ENCODE assay signal across 9 mouse cellular contexts in the genomic region with DNA sequence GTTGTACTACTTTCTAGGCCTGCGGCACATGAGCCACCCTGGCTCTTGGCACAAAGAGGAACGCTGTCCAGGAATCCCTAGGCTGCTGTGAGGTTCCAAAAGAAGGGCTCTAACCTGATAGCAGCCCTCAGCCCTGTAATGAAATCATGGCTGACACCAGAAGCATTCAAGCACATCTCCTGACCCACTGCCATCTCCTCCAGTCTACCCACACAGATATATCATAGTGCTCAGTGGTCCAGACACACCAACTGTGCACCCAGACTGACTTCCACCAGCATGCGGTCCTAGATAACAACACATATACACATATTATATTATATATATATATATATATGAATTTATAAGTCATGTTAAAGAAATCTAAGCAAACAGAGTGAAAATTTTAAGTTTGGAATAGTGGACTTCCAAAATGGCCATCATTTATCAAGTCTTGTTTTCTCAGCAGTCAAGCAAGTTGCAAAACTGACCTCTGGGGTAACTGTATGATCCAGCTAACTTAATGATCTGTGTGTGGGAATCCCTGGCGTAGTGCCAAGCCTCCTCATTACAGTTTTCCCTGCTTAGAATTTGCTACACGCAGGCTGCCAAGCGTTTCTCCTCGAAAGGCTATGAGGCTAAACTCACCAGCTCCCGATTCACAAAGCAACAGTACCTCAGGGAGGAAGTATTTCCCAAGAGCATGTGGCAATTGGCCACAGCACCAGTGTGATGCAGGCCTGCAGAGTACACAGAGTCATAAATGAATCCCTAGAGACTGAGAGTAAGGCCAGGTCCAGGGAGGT.
DNase-seq lines count a peak whose midpoint lies in the region; ATAC-seq and TF ChIP-seq lines count a peak whose summit lies in the region.
"Had no signal": no experiment of that assay in that cellular context is flagged by ENCODE, and none has a peak within 500 bp of the region (broad histone marks: within the 10 kb centered on the region; RNA-seq: fewer than 3 reads in every experiment).

No protein-coding gene starts in this region.

- H3K9me3 ChIP-seq in midbrain, embryonic 14.5 days (ENCODE audit: control insufficient read depth, low read length), result no peaks in the 10 kb centered on the region
- H3K9me3 ChIP-seq in midbrain, embryonic 11.5 days (ENCODE audit: control insufficient read depth, low read length), result no peaks in the 10 kb centered on the region
- H3K9me3 ChIP-seq in hindbrain, postnatal 0 days (ENCODE audit: low read length), result no peaks in the 10 kb centered on the region
- H3K9me3 ChIP-seq: heart, embryonic 15.5 days had no signal

- H3K4me1 ChIP-seq in midbrain, embryonic 14.5 days (ENCODE audit: control insufficient read depth, insufficient read depth, low read length), result 0 out of 2 replicates have a peak, but pooled peaks cover under 1% of the 10 kb centered on the region
- H3K4me1 ChIP-seq in midbrain, embryonic 11.5 days (ENCODE audit: control insufficient read depth, insufficient read depth, low read length), result no peaks in the 10 kb centered on the region
- 0 out of 2 replicates have a peak, but pooled peaks cover 4% of the 10 kb centered on the region for H3K4me1 ChIP-seq in hindbrain, postnatal 0 days (ENCODE audit: insufficient read depth, low read length)

- no peak for ATAC-seq in midbrain, embryonic 14.5 days (ENCODE audit: low FRiP score, low TSS enrichment)
- ATAC-seq in midbrain, embryonic 11.5 days (ENCODE audit: low FRiP score), result no peak
- no peak for ATAC-seq in hindbrain, postnatal 0 days

- H3K4me3 ChIP-seq in midbrain, embryonic 14.5 days (replicated peaks; ENCODE audit: low read depth, low read length), result no peak overlapping the region
- H3K4me3 ChIP-seq in midbrain, embryonic 11.5 days (ENCODE audit: low read depth, low read length), result no peak overlapping the region
- H3K4me3 ChIP-seq in hindbrain, postnatal 0 days (ENCODE audit: low read length), result no peak overlapping the region
- H3K4me3 ChIP-seq: heart, embryonic 15.5 days had no signal

- H3K36me3 ChIP-seq in midbrain, embryonic 14.5 days (ENCODE audit: control insufficient read depth, insufficient read depth, low read length), result no peaks in the 10 kb centered on the region
- no peaks in the 10 kb centered on the region for H3K36me3 ChIP-seq in midbrain, embryonic 11.5 days (ENCODE audit: control insufficient read depth, insufficient read depth, low read length)
- no peaks in the 10 kb centered on the region for H3K36me3 ChIP-seq in hindbrain, postnatal 0 days (ENCODE audit: insufficient read depth, low read length)
- H3K36me3 ChIP-seq: heart, embryonic 15.5 days had no signal

- no peak for TF ChIP-seq CTCF in hindbrain, postnatal 0 days (IDR thresholded peaks at IDR 0.05; ENCODE audit: low read depth)

- WGBS in midbrain, embryonic 14.5 days, result 66% methylated on average over 8 of the region's 8 CpGs
- WGBS in midbrain, embryonic 11.5 days, result 89% methylated on average over 8 of the region's 8 CpGs
- WGBS in hindbrain, postnatal 0 days, result 45% methylated on average over 8 of the region's 8 CpGs

- peak; percentile 69 for DNase-seq in midbrain, embryonic 14.5 days
- DNase-seq in midbrain, embryonic 11.5 days (ENCODE audit: low spot score, missing footprints), result no peak
- peak; percentile 93 for DNase-seq in fat pad, adult 2 months (ENCODE audit: extremely low read depth, low read depth, low spot score)
- DNase-seq in hindbrain, postnatal 0 days (ENCODE audit: low spot score), result peak; percentile 63
- peak; percentile 16 for DNase-seq in lung, postnatal 25 days (ENCODE audit: low spot score)
- no peak for DNase-seq in natural killer cell, adult 2 months (ENCODE audit: low spot score in 2 of 2)
- DNase-seq in spleen, adult 18-20 months, result no peak
- DNase-seq in thymus, postnatal 4 days, result no peak

- H3K27me3 ChIP-seq in midbrain, embryonic 14.5 days (ENCODE audit: control insufficient read depth, insufficient read depth, low read length), result no peaks in the 10 kb centered on the region
- H3K27me3 ChIP-seq in midbrain, embryonic 11.5 days (ENCODE audit: control insufficient read depth, insufficient read depth, low read length), result no peaks in the 10 kb centered on the region
- no peaks in the 10 kb centered on the region for H3K27me3 ChIP-seq in hindbrain, postnatal 0 days (ENCODE audit: insufficient read depth, low read length)
- H3K27me3 ChIP-seq: heart, embryonic 15.5 days had no signal

- H3K4me2 ChIP-seq in midbrain, embryonic 14.5 days (ENCODE audit: low read length), result no peak overlapping the region
- no peak overlapping the region for H3K4me2 ChIP-seq in midbrain, embryonic 11.5 days
- H3K4me2 ChIP-seq in hindbrain, postnatal 0 days (ENCODE audit: low read depth, low read length), result no peak overlapping the region
- H3K4me2 ChIP-seq: heart, embryonic 15.5 days had no signal

- no peak overlapping the region for H3K27ac ChIP-seq in midbrain, embryonic 14.5 days (replicated peaks; ENCODE audit: low read depth, low read length)
- no peak overlapping the region for H3K27ac ChIP-seq in midbrain, embryonic 11.5 days (ENCODE audit: low read depth, low read length)
- H3K27ac ChIP-seq in hindbrain, postnatal 0 days, result no peak overlapping the region
- H3K27ac ChIP-seq: heart, embryonic 15.5 days had no signal

- H3K9ac ChIP-seq in midbrain, embryonic 14.5 days (replicated peaks; ENCODE audit: low read length), result no peak overlapping the region
- H3K9ac ChIP-seq in midbrain, embryonic 11.5 days (ENCODE audit: low read length), result no peak overlapping the region
- H3K9ac ChIP-seq in hindbrain, postnatal 0 days (replicated peaks; ENCODE audit: low read length), result no peak overlapping the region
- H3K9ac ChIP-seq: heart, embryonic 15.5 days had no signal

Comparison
In these comparisons a context has a peak if more than half of its experiments do, and no peak if none do; other contexts are left out.
1. DNase-seq: peak in midbrain, embryonic 14.5 days (single experiment), fat pad, adult 2 months (single experiment), hindbrain, postnatal 0 days (single experiment) and lung, postnatal 25 days (single experiment); none in midbrain, embryonic 11.5 days (single experiment), natural killer cell, adult 2 months (0 of 2), spleen, adult 18-20 months (0 of 2) and thymus, postnatal 4 days (single experiment).